Mouse (Mus musculus): ENCODE results near the gene Hist1h2bj. TPM values are rescaled to one million over a fixed set of nuclear protein-coding genes. Genes with fewer than 3 reads are reported as not detected.
A peak's percentile ranks its signal among the peaks of the same experiment; 100 is the strongest.

Gene Hist1h2bj
- polyA plus RNA-seq, 1 experiment from 2014 or later, result 1.8 TPM

DNA sequence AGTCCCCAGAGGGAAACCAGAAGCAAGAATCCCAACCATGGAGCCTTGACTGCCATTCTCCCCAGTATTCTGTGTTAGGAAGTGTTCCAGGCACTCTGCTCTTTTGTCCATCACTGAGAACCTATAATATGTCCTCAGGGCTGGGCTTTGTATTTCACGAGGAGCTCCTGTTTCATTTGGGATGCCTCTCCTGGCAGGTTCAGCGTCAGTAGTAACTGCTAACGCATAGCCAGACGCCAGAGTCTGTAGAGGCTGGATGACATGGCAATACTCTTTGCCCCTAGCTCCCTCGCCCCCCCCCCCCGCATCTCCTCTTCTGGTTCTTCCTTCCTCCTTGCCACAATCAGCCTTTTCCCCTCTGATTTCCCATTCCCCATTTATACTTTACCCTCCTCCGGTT is 33.4 kb upstream of the Hist1h2bj start, which contains the start of gene Prss16:
TSS of gene Prss16 (minus strand) at position 101 of the 400 bp plus-strand sequence.
- H3K27ac ChIP-seq, result no peak within 1 kb of the TSS
- H3K9ac ChIP-seq, result no peak within 1 kb of the TSS
- 40% methylated on average over 6 of the region's 7 CpGs for WGBS
- DNase-seq (ENCODE audit: low spot score), result no peak
- H3K4me2 ChIP-seq (replicated peaks), result no peak within 1 kb of the TSS
- H3K4me1 ChIP-seq (replicated peaks; ENCODE audit: control insufficient read depth, insufficient read depth, low read length), result peaks cover 15% of the 10 kb centered on the region
- H3K27me3 ChIP-seq (ENCODE audit: control insufficient read depth, insufficient read depth, low read length), result peaks cover 97% of the 10 kb centered on the region
- no peak for ATAC-seq (ENCODE audit: low FRiP score)
- H3K36me3 ChIP-seq (replicated peaks; ENCODE audit: control insufficient read depth, insufficient read depth), result no peaks in the 10 kb centered on the region
- H3K9me3 ChIP-seq (ENCODE audit: control insufficient read depth, low read length), result no peaks in the 10 kb centered on the region
- no peak within 1 kb of the TSS for H3K4me3 ChIP-seq (replicated peaks; ENCODE audit: low read length)

DNA sequence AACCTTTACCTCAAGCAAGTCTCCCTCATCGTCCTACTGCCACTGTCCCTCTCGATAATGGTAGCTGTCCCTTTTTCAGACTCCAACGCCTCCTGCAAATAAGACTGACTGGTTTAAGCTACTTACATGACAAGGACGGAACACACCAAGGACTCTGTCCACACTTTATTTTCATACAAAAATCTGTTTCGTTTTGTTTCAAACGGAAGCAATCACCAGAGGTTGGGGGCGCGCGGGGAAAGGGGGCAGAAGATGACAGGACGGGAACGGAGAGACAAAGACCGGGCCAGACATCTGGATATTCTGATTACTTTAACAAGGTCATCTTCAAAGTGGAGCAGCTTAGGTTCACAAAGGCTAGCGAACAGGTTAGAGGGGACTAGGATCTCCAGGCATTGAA is 29.3 kb upstream of the Hist1h2bj start:
- DNase-seq (ENCODE audit: low spot score) (no peak), ATAC-seq (ENCODE audit: low FRiP score) (no peak)
- H3K27ac ChIP-seq, result no peak overlapping the region
- no peak overlapping the region for H3K4me3 ChIP-seq (replicated peaks; ENCODE audit: low read length)
- no peak overlapping the region for H3K9ac ChIP-seq
- 0 out of 2 replicates have a peak, but pooled peaks cover 7% of the 10 kb centered on the region for H3K9me3 ChIP-seq (ENCODE audit: control insufficient read depth, low read length)
- no peak overlapping the region for H3K4me2 ChIP-seq (replicated peaks)
- no peaks in the 10 kb centered on the region for H3K36me3 ChIP-seq (replicated peaks; ENCODE audit: control insufficient read depth, insufficient read depth)
- no peaks in the 10 kb centered on the region for H3K4me1 ChIP-seq (replicated peaks; ENCODE audit: control insufficient read depth, insufficient read depth, low read length)
- 23% methylated on average over 13 of the region's 13 CpGs for WGBS
- H3K27me3 ChIP-seq (ENCODE audit: control insufficient read depth, insufficient read depth, low read length), result peaks cover 97% of the 10 kb centered on the region

DNA sequence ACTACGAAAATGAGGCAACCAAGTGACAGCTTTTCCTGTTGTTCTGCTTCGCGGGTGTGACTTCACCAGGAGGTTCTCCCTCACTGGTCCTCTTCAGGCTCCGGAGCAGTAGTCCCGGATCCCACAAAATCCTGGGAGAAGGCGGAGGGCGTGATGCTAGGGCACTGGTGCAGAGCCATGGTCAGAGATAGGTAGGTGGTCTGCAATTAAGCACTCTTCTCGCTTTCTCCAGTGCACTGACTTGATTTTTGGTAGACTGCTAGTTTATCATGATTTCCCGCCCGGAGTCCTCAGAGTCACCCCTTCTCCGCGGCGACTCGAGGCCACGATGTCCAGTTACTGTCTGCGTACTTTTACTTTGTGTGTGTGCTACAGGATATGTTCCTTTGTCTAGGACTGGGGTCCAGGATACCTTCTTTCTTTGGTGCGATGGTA is 28.6 kb upstream of the Hist1h2bj start:
- H3K27ac ChIP-seq, result no peak overlapping the region
- no peak overlapping the region for H3K4me3 ChIP-seq (replicated peaks; ENCODE audit: low read length)
- H3K9me3 ChIP-seq (ENCODE audit: control insufficient read depth, low read length), result 0 out of 2 replicates have a peak, but pooled peaks cover 7% of the 10 kb centered on the region
- no peaks in the 10 kb centered on the region for H3K36me3 ChIP-seq (replicated peaks; ENCODE audit: control insufficient read depth, insufficient read depth)
- no peaks in the 10 kb centered on the region for H3K4me1 ChIP-seq (replicated peaks; ENCODE audit: control insufficient read depth, insufficient read depth, low read length)
- DNase-seq (ENCODE audit: low spot score) (no peak), ATAC-seq (ENCODE audit: low FRiP score) (no peak)
- 16% methylated on average over 17 of the region's 17 CpGs for WGBS
- peaks cover 97% of the 10 kb centered on the region for H3K27me3 ChIP-seq (ENCODE audit: control insufficient read depth, insufficient read depth, low read length)
- no peak overlapping the region for H3K9ac ChIP-seq
- H3K4me2 ChIP-seq (replicated peaks), result no peak overlapping the region

DNA sequence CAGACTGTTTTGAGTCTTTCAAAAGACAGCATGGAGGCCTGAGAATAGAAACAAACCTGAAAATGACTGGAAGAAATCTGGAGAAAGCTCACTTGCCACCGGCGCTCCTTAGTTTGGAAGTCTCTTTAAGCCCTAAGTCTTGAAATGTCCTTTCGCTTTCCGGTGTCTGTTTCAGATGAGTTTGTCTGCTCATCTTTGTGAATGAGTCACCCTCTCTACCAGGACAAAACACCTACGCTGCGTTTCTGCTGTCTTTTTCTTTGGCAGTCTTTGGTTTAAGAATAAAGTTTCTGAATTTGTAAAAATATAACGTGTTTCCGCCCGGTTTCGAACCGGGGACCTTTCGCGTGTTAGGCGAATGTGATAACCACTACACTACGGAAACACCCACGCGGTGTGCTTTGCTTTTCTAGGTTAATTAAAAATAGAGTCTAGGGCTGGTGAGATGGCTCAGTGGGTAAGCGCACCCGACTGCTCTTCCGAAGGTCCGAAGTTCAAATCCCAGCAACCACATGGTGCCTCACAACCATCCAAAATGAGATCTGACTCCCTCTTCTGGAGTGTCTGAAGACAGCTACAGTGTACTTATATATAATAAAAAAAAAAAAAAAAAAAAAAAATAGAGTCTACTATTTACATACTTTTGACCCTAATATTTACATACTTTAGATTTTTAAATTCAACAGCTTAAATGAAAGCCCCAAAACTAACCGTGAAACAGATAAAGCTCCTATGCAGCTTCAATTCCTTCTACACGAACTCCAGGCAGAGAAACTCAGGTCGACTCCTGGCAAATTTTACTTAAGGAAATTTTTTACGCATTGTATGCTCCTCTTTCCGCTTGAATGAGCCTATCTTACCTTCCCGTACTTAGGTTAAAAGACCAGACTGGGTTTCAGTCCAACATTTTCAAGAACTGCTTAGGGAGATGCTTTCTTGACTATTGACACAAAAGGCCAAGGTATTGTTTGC is 27.2 kb upstream of the Hist1h2bj start:
- ATAC-seq (ENCODE audit: low FRiP score), result peak; percentile 64; the same call in 1 of the 2 replicates
- no peak overlapping the region for H3K4me3 ChIP-seq (replicated peaks; ENCODE audit: low read length)
- 14% methylated on average over 27 of the region's 27 CpGs for WGBS

DNA sequence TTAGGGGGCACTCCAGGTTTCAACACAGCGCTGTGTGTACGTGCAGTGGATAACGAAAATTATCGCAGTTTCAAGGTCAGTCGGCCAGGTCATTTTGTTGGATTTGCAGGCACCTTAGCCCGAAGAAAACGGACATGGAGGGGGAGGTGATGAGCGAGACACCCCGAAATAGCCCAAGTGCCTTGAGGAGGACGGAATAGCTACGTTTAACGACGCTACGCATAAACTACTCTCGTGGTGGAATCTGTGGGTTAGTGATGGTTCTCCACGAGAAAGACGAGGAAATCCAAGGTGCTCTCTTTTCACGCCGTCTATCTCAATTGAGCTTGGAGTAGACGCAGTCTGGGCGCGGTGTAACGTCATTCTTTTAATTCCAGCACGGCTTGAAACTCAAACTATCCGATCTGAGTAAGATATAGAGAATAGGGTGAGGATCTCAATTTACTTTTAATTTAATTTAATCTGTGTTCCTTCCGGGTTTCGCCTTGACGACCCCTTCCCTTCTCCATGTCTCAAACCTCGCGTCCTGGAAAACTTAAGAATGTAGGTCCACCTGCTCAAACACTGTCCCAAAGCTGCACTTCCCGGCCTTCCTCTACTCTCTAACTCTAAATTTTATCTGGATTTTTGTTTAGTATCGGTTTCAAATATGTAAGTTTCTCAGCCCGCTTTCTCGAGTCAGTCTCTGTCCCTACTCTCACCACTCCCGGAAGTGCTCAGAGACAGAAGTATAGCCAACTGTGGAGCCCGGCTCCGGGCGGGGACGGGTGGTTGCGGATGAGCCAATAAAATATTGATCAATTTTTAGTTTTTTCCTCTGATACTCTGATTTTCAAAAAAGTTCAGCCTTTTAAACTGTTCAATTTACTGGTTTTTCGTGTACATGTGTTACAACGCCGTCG is 22.8 kb upstream of the Hist1h2bj start:
- no peak overlapping the region for H3K27ac ChIP-seq
- H3K36me3 ChIP-seq (replicated peaks; ENCODE audit: control insufficient read depth, insufficient read depth), result no peaks in the 10 kb centered on the region
- ATAC-seq (ENCODE audit: low FRiP score), result no peak
- H3K4me2 ChIP-seq (replicated peaks), result peak overlapping the region; percentile 51
- no peak for DNase-seq (ENCODE audit: low spot score)
- no peaks in the 10 kb centered on the region for H3K4me1 ChIP-seq (replicated peaks; ENCODE audit: control insufficient read depth, insufficient read depth, low read length)
- peaks cover 88% of the 10 kb centered on the region for H3K27me3 ChIP-seq (ENCODE audit: control insufficient read depth, insufficient read depth, low read length)
- 0 out of 2 replicates have a peak, but pooled peaks cover 4% of the 10 kb centered on the region for H3K9me3 ChIP-seq (ENCODE audit: control insufficient read depth, low read length)
- WGBS, result under 1% methylated on average over 44 of the region's 44 CpGs
- 0 out of 2 replicates have a peak overlapping the region, but pooled peaks have one; percentile 16 for H3K9ac ChIP-seq
- H3K4me3 ChIP-seq (replicated peaks; ENCODE audit: low read length), result peak overlapping the region; percentile 30

More for the DNA sequence above, 27.2 kb upstream of the Hist1h2bj start:
- 0 out of 2 replicates have a peak, but pooled peaks cover 7% of the 10 kb centered on the region for H3K9me3 ChIP-seq (ENCODE audit: control insufficient read depth, low read length)
- H3K4me1 ChIP-seq (replicated peaks; ENCODE audit: control insufficient read depth, insufficient read depth, low read length), result no peaks in the 10 kb centered on the region
- no peaks in the 10 kb centered on the region for H3K36me3 ChIP-seq (replicated peaks; ENCODE audit: control insufficient read depth, insufficient read depth)
- H3K27ac ChIP-seq, result no peak overlapping the region
- no peak overlapping the region for H3K4me2 ChIP-seq (replicated peaks)
- H3K9ac ChIP-seq, result no peak overlapping the region
- H3K27me3 ChIP-seq (ENCODE audit: control insufficient read depth, insufficient read depth, low read length), result peaks cover 97% of the 10 kb centered on the region
- DNase-seq (ENCODE audit: low spot score), result peak; percentile 81

DNA sequence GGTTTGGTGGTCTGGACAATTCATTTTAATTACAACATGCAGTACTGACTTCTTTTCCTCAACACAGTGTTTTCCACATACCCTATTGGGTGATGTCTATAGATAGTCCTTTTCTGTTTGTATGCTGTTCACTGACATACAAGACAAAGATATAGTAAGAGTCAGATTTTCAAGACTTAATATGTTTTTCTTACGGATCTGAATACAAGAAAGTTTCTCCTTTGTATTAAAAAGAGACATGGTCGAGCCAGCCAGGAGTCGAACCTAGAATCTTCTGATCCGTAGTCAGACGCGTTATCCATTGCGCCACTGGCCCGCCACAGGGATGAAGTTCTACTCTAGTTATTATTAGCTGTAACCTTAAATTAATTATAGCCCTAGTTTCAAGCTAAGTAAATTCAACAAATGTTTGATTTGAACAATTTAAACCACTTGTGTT is 22.1 kb upstream of the Hist1h2bj start:
- Histone ChIP-seq H3K27ac (no peak overlapping the region), H3K4me1 (replicated peaks; ENCODE audit: control insufficient read depth, insufficient read depth, low read length) (no peaks in the 10 kb centered on the region), H3K27me3 (ENCODE audit: control insufficient read depth, insufficient read depth, low read length) (peaks cover 81% of the 10 kb centered on the region), H3K9me3 (ENCODE audit: control insufficient read depth, low read length) (no peaks in the 10 kb centered on the region), H3K4me3 (replicated peaks; ENCODE audit: low read length) (peak overlapping the region; percentile 30), H3K36me3 (replicated peaks; ENCODE audit: control insufficient read depth, insufficient read depth) (no peaks in the 10 kb centered on the region), H3K9ac (0 out of 2 replicates have a peak overlapping the region, but pooled peaks have one; percentile 16), H3K4me2 (replicated peaks) (peak overlapping the region; percentile 51)
- ATAC-seq (ENCODE audit: low FRiP score) (0 out of 2 replicates have a peak, but pooled peaks have one; percentile 46), DNase-seq (ENCODE audit: low spot score) (peak; percentile 78)
- WGBS, result 0% methylated on average over 8 of the region's 8 CpGs

DNA sequence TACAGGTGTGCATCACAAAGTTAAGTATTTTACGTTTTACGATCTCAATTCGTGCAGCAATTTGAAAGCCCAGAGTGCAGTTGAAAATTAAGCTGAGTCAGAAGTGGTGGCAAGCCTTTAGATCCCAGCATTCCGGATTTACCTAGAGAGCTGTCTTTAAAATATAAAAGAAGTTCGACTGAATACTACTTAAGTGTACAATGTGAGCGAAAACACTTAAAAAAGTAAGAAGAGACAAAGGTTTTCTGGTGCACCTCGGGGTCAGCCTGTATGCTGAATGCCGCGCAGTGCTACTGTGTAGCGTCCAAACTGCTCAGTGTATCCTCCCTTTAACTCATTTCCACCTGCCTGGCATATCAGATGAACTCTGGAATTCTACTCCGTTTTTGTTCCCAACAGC is 21.4 kb upstream of the Hist1h2bj start:
- Histone ChIP-seq H3K27ac (no peak overlapping the region), H3K27me3 (ENCODE audit: control insufficient read depth, insufficient read depth, low read length) (peaks cover 74% of the 10 kb centered on the region), H3K9me3 (ENCODE audit: control insufficient read depth, low read length) (no peaks in the 10 kb centered on the region), H3K9ac (no peak overlapping the region; the same call in 1 of the 2 replicates), H3K4me2 (replicated peaks) (peak overlapping the region; percentile 51), H3K4me3 (replicated peaks; ENCODE audit: low read length) (peak overlapping the region; percentile 30), H3K36me3 (replicated peaks; ENCODE audit: control insufficient read depth, insufficient read depth) (no peaks in the 10 kb centered on the region), H3K4me1 (replicated peaks; ENCODE audit: control insufficient read depth, insufficient read depth, low read length) (no peaks in the 10 kb centered on the region)
- WGBS, result under 1% methylated on average over 11 of the region's 11 CpGs
- DNase-seq (ENCODE audit: low spot score) (peak; percentile 36), ATAC-seq (ENCODE audit: low FRiP score) (no peak)

DNA sequence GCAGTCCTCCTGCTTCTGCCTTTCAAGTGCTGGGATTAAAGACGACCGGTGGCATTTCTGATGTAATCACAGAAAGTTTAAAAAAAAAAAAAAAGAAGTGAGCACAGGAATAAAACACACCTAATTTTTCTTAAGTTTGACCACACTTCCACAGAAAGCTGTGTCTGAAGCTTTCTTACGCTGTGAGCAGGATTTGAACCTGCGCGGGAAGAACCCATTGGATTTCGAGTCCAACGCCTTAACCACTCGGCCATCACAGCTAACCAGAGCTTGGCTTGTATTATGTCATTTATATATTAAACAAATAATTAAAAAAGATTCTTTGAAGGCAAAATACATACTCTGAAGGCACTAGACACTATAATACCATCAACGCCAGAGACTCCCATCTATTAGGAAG is 20.8 kb upstream of the Hist1h2bj start:
- WGBS, result under 1% methylated on average over 9 of the region's 9 CpGs
- peaks cover 68% of the 10 kb centered on the region for H3K27me3 ChIP-seq (ENCODE audit: control insufficient read depth, insufficient read depth, low read length)
- peak overlapping the region; percentile 51 for H3K4me2 ChIP-seq (replicated peaks)
- H3K36me3 ChIP-seq (replicated peaks; ENCODE audit: control insufficient read depth, insufficient read depth), result no peaks in the 10 kb centered on the region
- H3K4me3 ChIP-seq (replicated peaks; ENCODE audit: low read length), result peak overlapping the region; percentile 30
- no peak overlapping the region for H3K27ac ChIP-seq
- peak; percentile 64 for ATAC-seq (ENCODE audit: low FRiP score)
- DNase-seq (ENCODE audit: low spot score), result peak; percentile 88
- H3K9me3 ChIP-seq (ENCODE audit: control insufficient read depth, low read length), result no peaks in the 10 kb centered on the region
- no peak overlapping the region for H3K9ac ChIP-seq
- H3K4me1 ChIP-seq (replicated peaks; ENCODE audit: control insufficient read depth, insufficient read depth, low read length), result no peaks in the 10 kb centered on the region

Data from hindbrain, embryonic 14.5 days (tissue).